Mouse (Mus musculus) 3T3-L1 (cell line): ENCODE data around the gene Tmem181a.
"Not testable (repeated sequence)": the region's sequence is repeated elsewhere in the genome, so short reads cannot be mapped to it uniquely, and the experiment has no call there.

ENCODE experiments used
- DNase-seq: peaks from one replicate; pipeline ENCODE4 v3.0.0-alpha.2; 2015; ENCODE audit warnings: low read depth, low spot score

Gene Tmem181a

GRCm38 (mm10) chr17:6256400-6257069 is at the start of gene Tmem181a:
TSS of gene Tmem181a (plus strand) at chr17:6256860.
- DNase-seq: not testable (repeated sequence)

- no peak for DNase-seq
These were observed 44.9 kb upstream of the Tmem181a start for GRCm38 (mm10) chr17:6211721-6212120.

DNA sequence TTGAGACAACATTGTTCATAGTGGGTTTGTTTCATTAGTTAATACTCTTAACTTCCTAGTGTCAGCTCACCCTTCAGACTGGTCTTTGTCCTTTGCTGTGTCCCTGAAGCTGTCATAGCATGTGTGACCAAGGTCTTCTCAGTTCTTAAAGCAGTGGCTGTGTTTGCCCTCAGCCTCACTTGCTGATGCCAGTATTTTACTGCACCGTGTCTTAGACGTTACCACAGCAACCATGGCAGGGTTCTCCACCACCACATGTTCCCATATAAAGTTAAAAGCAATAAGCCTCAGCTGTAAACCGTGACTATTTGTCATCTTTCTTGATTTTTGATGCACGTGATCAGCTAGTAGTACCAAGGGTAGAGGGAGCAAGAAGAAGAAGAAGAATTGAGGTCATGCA is 41.0 kb upstream of the Tmem181a start:
- no peak for DNase-seq

- DNase-seq: no peak
These were observed 40.1 kb upstream of the Tmem181a start for GRCm38 (mm10) chr17:6216514-6216913.

- not testable (repeated sequence) for DNase-seq
These were observed 24.0 kb upstream of the Tmem181a start for GRCm38 (mm10) chr17:6232633-6233032.

DNA sequence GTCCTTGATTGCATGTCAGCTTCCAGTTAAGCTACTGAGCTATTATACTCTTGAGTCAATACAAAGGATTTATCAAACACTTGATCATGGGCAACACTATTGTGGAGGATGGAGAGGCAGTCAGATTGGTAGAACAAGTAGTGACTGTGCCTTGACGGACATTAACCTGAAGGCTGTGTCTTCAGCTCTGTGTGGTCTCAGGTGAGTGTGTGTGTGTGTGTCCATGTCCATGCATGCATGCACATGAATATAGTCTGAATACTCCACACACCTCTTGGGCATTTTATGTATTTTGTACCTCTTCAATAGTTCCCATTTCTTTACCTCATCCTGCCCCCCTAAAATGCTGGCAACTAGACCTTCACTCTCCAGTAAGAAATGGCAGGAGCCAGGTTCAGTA is 5.4 kb upstream of the Tmem181a start:
- not testable (repeated sequence) for DNase-seq

- DNase-seq: not testable (repeated sequence)
These were observed 403 bp downstream of the Tmem181a start for GRCm38 (mm10) chr17:6257070-6257456.

DNA sequence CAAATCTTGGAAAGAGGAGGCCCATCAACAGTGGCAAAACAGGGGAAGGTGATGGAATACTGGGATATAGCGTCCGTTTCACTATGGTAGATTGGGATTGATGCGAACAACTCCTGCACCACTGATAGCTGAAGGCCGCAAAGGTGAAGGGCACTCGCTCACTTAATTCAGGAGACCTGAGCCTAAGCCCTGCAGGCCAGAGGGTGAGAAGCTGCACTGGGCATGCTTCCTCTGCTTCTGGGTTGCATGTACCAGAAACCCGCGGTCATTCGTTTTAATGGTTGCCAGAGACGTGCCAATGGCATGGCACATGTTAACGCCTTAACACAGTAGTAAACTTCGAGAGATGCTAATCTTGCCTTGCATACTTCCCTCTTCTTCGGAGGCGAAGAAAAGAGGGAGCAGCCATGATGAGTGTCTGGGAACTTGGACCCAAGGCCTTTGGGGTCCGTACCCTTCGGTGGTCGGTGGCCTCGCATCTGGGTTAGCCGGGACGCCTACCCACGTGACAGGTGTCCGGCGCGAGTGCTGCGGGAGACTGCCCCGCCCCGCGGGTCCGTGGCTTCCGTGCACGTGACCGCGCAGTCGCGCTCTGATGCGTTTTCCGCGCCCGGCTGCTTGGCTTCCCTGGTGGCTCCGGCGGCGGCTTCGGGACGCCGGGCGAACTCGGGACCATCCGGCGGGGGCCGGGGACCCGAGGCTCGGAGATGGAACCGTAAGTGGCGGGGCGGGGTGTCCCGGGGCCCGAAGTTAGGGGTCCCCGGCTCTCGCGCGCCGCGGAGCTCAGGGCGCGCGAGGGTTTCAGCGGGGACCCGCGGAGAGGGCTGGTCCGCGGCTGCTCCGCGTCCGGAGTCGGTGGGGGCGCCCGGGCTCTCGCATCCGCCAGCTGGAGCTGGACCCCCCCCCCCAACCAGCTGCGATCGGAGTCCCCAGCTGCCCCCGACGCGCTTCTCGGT is 13.5 kb downstream of the Tmem181a start:
- not testable (repeated sequence) for DNase-seq

DNA sequence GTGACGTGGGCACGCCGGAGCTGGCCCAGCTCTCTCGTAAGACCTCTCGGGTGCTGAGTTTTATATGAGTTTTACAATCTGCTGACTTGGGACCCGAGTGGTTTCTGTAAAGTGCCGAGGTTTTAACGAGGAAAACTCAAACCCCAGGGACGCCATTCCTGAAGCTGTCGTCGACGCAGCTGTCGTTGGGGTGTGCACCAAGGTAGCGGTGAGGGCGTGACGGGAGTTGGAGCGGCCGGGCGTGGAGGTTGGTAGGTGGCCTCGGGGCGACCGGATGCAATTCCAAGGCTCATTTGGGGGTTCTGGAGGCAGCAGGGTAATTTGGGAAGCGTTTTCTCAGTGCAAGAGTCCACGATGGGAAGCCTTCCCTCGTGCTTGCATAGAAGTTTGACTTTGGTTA is 14.2 kb downstream of the Tmem181a start:
- not testable (repeated sequence) for DNase-seq

DNA sequence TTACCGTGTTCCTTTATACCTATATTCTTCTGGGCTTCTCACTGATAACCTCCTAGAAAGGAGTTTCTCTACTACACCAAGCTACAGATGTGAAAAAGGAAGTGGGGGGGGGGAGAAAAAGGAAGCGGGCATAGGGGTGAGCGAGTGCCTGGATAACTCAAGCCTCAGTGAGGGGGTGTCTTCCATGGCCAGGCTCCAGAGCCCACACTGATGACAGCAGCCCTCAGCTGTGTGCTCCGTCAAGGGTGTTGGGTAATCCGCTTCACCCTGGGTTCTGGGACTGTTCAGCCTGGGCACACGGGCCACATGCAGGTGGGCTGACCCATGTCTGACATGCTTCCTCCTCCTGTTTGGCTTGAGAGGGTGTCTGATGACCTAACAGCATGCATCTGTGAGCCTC is 15.3 kb downstream of the Tmem181a start:
- DNase-seq: not testable (repeated sequence)

DNA sequence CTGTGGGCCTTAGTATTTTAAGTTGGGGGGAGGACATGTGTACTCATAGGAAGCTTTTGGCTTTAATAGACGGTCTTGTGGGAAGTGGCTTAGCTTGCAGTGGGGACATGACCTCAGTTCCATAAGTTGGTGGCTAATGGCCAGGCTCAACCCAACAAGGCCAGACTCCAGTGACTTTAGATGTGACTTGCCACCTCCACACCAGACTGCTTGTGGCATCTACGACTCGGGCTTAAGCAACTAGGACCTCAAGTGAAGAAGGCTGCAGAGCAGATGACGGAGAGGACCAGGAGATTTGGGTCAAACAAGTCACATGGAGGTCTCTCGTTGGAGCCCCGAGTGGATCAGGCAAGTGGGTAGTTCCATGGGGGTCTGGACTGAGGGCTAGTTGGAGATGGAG is 18.0 kb downstream of the Tmem181a start:
- not testable (repeated sequence) for DNase-seq

DNA sequence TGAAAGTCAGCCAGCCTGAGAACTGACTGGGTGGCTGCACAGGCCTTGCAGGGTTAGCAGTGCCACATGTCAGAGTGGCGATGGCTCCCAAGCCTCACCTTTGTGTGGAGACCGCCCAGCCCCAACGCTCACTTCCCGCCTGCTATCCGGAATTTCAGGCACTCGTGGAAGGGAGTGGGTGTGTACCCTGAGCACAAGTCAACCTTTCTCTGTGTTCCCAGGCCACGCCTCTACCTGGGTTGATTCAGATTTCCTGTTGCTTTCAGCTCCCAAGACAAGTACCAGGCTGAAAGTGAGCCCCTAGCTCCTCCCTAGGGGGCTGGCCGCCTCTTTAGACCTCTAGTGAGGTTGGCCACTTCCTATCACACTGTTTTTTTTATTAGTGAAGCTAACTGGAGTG is 22.5 kb downstream of the Tmem181a start:
- DNase-seq: not testable (repeated sequence)

GRCm38 (mm10) chr17:6279772-6280171 is 23.1 kb downstream of the Tmem181a start:
- not testable (repeated sequence) for DNase-seq

DNA sequence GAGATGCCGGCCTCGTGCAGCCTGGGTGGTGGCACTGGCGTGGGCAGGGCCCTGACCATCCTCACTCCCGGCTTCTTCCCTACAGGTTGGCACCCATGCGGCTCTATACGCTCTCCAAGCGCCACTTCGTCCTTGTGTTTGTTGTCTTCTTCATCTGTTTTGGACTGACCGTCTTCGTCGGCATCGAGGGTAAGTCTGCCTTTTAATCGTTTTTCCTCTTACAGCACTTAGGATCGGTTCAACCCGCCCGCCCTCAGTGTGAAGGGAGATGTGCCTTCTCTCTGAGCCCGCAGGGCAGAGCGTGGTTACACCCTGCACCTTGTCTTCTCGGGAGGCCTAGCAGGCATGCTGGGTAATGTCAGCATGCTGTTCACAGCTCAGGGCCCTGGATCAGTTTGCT is 23.9 kb downstream of the Tmem181a start:
- not testable (repeated sequence) for DNase-seq

DNA sequence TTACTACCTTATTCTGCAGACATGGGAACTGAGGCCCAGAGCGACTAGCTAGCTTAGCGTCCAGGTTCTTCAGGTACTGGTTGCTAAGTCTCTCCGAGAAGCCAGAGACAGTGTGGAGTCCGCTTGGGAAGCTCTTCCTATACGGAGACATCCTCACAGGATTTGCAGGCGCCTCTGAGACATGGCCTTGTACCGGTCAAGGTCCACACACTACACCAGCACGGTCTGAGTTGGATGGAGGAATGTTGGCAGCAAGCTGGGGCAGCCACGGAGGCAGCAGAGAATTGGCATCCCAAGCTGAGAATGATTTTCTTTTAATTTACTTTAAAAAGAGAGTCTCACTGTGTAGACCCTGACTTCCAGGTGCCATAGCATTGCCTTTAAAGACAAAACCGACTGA is 26.5 kb downstream of the Tmem181a start:
- DNase-seq: not testable (repeated sequence)

GRCm38 (mm10) chr17:6286169-6286568 is 29.5 kb downstream of the Tmem181a start:
- not testable (repeated sequence) for DNase-seq

GRCm38 (mm10) chr17:6289045-6289444 is 32.4 kb downstream of the Tmem181a start:
- DNase-seq: not testable (repeated sequence)

- DNase-seq: not testable (repeated sequence)
These were observed 37.2 kb downstream of the Tmem181a start for GRCm38 (mm10) chr17:6293882-6294281.

GRCm38 (mm10) chr17:6297060-6297795 is 40.6 kb downstream of the Tmem181a start:
- not testable (repeated sequence) for DNase-seq

DNA sequence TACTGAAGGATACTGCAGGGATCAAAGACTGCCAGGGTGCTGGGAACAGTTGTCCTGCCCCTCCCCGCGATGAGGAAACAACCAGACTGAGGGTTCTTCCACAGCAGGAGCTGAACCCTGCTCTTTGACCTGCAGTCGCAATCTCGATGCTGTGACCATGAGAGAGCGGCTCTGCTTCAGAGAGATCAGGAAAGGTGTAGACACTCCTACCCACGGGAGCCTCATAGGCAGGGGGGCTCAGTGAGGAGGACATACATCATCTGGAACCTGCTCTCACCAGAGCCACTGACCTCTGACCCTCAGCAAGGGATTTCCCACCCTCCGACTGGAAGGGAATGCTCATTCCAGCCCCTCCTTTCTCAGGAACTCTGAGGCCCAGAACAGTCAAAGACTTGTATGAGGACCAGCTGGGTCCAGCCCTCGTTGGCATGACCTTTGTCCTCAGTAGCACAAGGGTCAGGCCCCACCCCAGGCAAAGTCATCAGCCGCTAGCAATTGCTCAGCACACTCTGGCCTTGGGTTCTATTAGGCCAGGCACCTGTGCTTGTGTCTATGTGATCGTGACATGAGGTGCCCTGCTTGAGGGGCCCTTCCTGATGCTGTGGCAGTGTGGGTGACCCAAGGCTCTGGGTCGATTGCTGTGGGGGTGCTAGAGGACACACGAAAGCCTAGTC is 43.7 kb downstream of the Tmem181a start:
- DNase-seq: not testable (repeated sequence)

DNA sequence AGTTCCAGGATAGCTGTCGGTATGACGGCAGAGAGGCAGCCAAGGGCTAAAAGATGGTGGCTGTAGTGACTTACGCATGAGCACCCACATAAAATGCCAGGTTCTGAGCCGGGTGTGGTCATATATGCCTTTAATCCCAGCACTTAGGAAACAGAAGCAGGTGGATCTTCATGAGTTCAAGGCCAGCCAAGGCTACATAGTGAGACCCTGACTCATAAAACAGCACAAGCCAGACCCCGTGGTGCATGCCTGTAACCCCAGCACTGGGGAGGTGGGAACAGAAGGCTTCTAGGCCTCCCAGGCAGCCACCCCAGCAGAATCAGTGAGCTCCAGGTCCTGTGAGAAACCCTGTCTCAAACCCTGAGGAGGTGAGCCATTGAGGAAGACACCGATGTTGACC is 48.2 kb downstream of the Tmem181a start:
- not testable (repeated sequence) for DNase-seq
